Mouse (Mus musculus) limb, embryonic 11.5 days (tissue): ENCODE results near the gene Robo2. TPM values are rescaled to one million over a fixed set of nuclear protein-coding genes. Genes with fewer than 3 reads are reported as not detected.

Source experiments
- ATAC-seq: fragments of 200-750 bp; cut with Nextera tagmentation; 2 replicates; pipeline ENCODE4 v1.8.0; 2017; ENCODE audit warnings: low read depth; ENCODE audit not compliant: insufficient number of reproducible peaks, low FRiP score, low TSS enrichment
- DNase-seq: peaks from one replicate; pipeline ENCODE4 v3.0.0-alpha.2; 2015; ENCODE audit warnings: low spot score
- H3K27ac ChIP-seq: fragments of 300-500 bp; sonication (generic); replicated peaks from 2 replicates; pipeline ENCODE4 v1.5.1; 2014; ENCODE audit warnings: low read depth, mild to moderate bottlenecking, low read length
- H3K27me3 ChIP-seq: fragments of 300-500 bp; sonication (generic); 2 replicates; pipeline ENCODE4 v1.6.1; 2014; ENCODE audit warnings: mild to moderate bottlenecking, low read length, mixed read lengths; ENCODE audit not compliant: control insufficient read depth, insufficient read depth
- H3K36me3 ChIP-seq: fragments of 300-500 bp; sonication (generic); 2 replicates; pipeline ENCODE4 v1.6.1; 2014; ENCODE audit warnings: mild to moderate bottlenecking, low read length, moderate library complexity, mixed read lengths; ENCODE audit not compliant: control insufficient read depth, insufficient read depth
- H3K4me1 ChIP-seq: fragments of 300-500 bp; sonication (generic); 2 replicates; pipeline ENCODE4 v1.6.1; 2014; ENCODE audit warnings: low read length, mixed read lengths; ENCODE audit not compliant: control insufficient read depth, insufficient read depth
- H3K4me2 ChIP-seq: fragments of 300-500 bp; sonication (generic); 2 replicates; pipeline ENCODE4 v1.6.1; 2014; ENCODE audit warnings: low read depth, mild to moderate bottlenecking, moderate library complexity; ENCODE audit not compliant: severe bottlenecking
- H3K4me3 ChIP-seq: fragments of 300-500 bp; sonication (generic); 2 replicates; pipeline ENCODE4 v1.5.1; 2014; ENCODE audit warnings: low read depth, low read length
- H3K9ac ChIP-seq: fragments of 300-500 bp; sonication (generic); 2 replicates; pipeline ENCODE4 v1.6.1; 2014; ENCODE audit warnings: mild to moderate bottlenecking, low read length
- H3K9me3 ChIP-seq: fragments of 300-500 bp; sonication (generic); 2 replicates; pipeline ENCODE4 v1.6.1; 2016; ENCODE audit warnings: low read length; ENCODE audit not compliant: control insufficient read depth
- WGBS: fragments of 180-500 bp; shearing (Covaris S2); extraction: QIAGEN DNeasy Blood & Tissue Kit; methylation state at CpG from one replicate; pipeline ENCODE4 v1.1.7; 2014; 5-methylcytosine and 5-hydroxymethylcytosine counted together
- polyA plus RNA-seq: library from polyadenylated mRNA; unstranded; fragments of >200 nt; fragmentation: Nextera tagmentation; extraction: Ambion mirVana; gene quantifications from 2 replicates; pipeline ENCODE4 v1.2.1, GENCODE M21; 2014

The Robo2 gene
- polyA plus RNA-seq, 1 experiment from 2014 or later = 102 TPM

GRCm38 (mm10) chr16:74258241-74258640 is 153.4 kb downstream of the Robo2 start:
- no peak overlapping the region for H3K9ac ChIP-seq
- no peak overlapping the region for H3K4me3 ChIP-seq
- ATAC-seq (no peak), DNase-seq (no peak)
- no peak overlapping the region for H3K4me2 ChIP-seq
- H3K9me3 ChIP-seq = no peaks in the 10 kb centered on the region
- H3K36me3 ChIP-seq = no peaks in the 10 kb centered on the region
- H3K27me3 ChIP-seq = no peaks in the 10 kb centered on the region
- 87% methylated on average over 2 of the region's 2 CpGs for WGBS
- H3K4me1 ChIP-seq = no peaks in the 10 kb centered on the region
- no peak overlapping the region for H3K27ac ChIP-seq

GRCm38 (mm10) chr16:74244452-74244851 is 167.2 kb downstream of the Robo2 start:
- no peak for DNase-seq
- Histone ChIP-seq H3K27me3 (no peaks in the 10 kb centered on the region), H3K36me3 (no peaks in the 10 kb centered on the region), H3K9ac (no peak overlapping the region), H3K27ac (no peak overlapping the region), H3K4me2 (no peak overlapping the region), H3K9me3 (no peaks in the 10 kb centered on the region), H3K4me3 (no peak overlapping the region), H3K4me1 (no peaks in the 10 kb centered on the region)
- no peak for ATAC-seq
- WGBS = 95% methylated on average over 5 of the region's 5 CpGs

GRCm38 (mm10) chr16:74241534-74241933 is 170.1 kb downstream of the Robo2 start:
- Histone ChIP-seq H3K27ac (no peak overlapping the region), H3K4me3 (no peak overlapping the region), H3K4me1 (no peaks in the 10 kb centered on the region), H3K27me3 (no peaks in the 10 kb centered on the region), H3K36me3 (no peaks in the 10 kb centered on the region), H3K4me2 (no peak overlapping the region), H3K9ac (no peak overlapping the region), H3K9me3 (no peaks in the 10 kb centered on the region)
- WGBS = 86% methylated on average over 1 of the region's 1 CpGs
- ATAC-seq (no peak), DNase-seq (no peak)

GRCm38 (mm10) chr16:74237411-74237930 is 174.2 kb downstream of the Robo2 start:
- WGBS = 95% methylated on average over 2 of the region's 2 CpGs
- Histone ChIP-seq H3K27me3 (no peaks in the 10 kb centered on the region), H3K27ac (no peak overlapping the region), H3K36me3 (no peaks in the 10 kb centered on the region), H3K4me2 (no peak overlapping the region), H3K4me1 (no peaks in the 10 kb centered on the region), H3K4me3 (no peak overlapping the region), H3K9me3 (no peaks in the 10 kb centered on the region), H3K9ac (no peak overlapping the region)
- no peak for ATAC-seq
- DNase-seq = no peak

GRCm38 (mm10) chr16:74234393-74235059 is 177.1 kb downstream of the Robo2 start:
- WGBS = 73% methylated on average over 6 of the region's 6 CpGs
- Histone ChIP-seq H3K27ac (no peak overlapping the region), H3K27me3 (no peaks in the 10 kb centered on the region), H3K4me2 (no peak overlapping the region), H3K4me1 (no peaks in the 10 kb centered on the region), H3K9me3 (no peaks in the 10 kb centered on the region), H3K9ac (no peak overlapping the region), H3K4me3 (no peak overlapping the region), H3K36me3 (no peaks in the 10 kb centered on the region)
- DNase-seq (no peak), ATAC-seq (no peak)

- Histone ChIP-seq H3K4me2 (no peak overlapping the region), H3K9me3 (no peaks in the 10 kb centered on the region), H3K9ac (no peak overlapping the region), H3K4me1 (no peaks in the 10 kb centered on the region), H3K27ac (no peak overlapping the region), H3K36me3 (no peaks in the 10 kb centered on the region), H3K4me3 (no peak overlapping the region), H3K27me3 (no peaks in the 10 kb centered on the region)
- no peak for DNase-seq
- no peak for ATAC-seq
- WGBS = 58% methylated on average over 5 of the region's 5 CpGs
Measured at GRCm38 (mm10) chr16:74233596-74233995, 178.0 kb downstream of the Robo2 start.

GRCm38 (mm10) chr16:74227285-74227684 is 184.3 kb downstream of the Robo2 start:
- H3K9ac ChIP-seq = no peak overlapping the region
- H3K27me3 ChIP-seq = no peaks in the 10 kb centered on the region
- no peak overlapping the region for H3K4me2 ChIP-seq
- peaks cover 2% of the 10 kb centered on the region; the same call in 1 of the 2 replicates for H3K9me3 ChIP-seq
- no peak for ATAC-seq
- H3K36me3 ChIP-seq = no peaks in the 10 kb centered on the region
- no peaks in the 10 kb centered on the region for H3K4me1 ChIP-seq
- H3K27ac ChIP-seq = no peak overlapping the region
- no peak for DNase-seq
- no peak overlapping the region for H3K4me3 ChIP-seq

- H3K4me1 ChIP-seq = no peaks in the 10 kb centered on the region
- no peak overlapping the region for H3K9ac ChIP-seq
- no peaks in the 10 kb centered on the region for H3K27me3 ChIP-seq
- ATAC-seq (no peak), DNase-seq (no peak)
- no peak overlapping the region for H3K4me2 ChIP-seq
- peaks cover 2% of the 10 kb centered on the region; the same call in 1 of the 2 replicates for H3K9me3 ChIP-seq
- 65% methylated on average over 7 of the region's 7 CpGs for WGBS
- H3K4me3 ChIP-seq = no peak overlapping the region
- H3K27ac ChIP-seq = no peak overlapping the region
- no peaks in the 10 kb centered on the region for H3K36me3 ChIP-seq
Measured at GRCm38 (mm10) chr16:74225423-74226272, 186.0 kb downstream of the Robo2 start.
